ENCODE assay signal across 8 mouse cellular contexts in the genomic region with DNA sequence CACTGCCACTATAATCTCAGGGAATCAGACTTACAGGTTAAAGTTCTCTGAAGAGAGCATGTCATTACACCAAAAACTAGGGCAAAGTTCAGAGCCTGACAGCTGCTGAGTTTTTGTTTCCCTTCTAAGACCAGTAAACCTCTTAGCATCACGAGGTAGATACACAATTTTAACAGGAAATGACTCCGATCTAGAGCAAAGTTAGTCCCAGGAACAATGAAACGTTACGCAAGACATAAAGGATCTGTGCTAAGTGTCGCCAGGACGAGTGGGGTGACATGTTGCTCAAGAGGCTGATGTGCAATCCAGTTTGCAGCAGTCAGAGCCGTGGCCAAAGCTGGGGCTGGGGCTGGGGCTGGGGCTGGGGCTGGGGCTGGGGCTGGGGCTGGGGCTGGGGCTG. TPM values are rescaled to one million over a fixed set of nuclear protein-coding genes. Genes with fewer than 3 reads are reported as not detected.
A peak's percentile ranks its signal among the peaks of the same experiment; 100 is the strongest.
DNase-seq lines count a peak whose midpoint lies in the region; ATAC-seq lines count a peak whose summit lies in the region.

No protein-coding gene starts in this region.

- H3K27me3 ChIP-seq in kidney, embryonic 15.5 days: no peaks in the 10 kb centered on the region
- no peaks in the 10 kb centered on the region for H3K27me3 ChIP-seq in heart, embryonic 10.5 days (ENCODE audit: insufficient read depth, poor library complexity, severe bottlenecking)
- no peaks in the 10 kb centered on the region for H3K27me3 ChIP-seq in liver, embryonic 16.5 days (ENCODE audit: control insufficient read depth, insufficient read depth, low read depth, low read length)
- H3K27me3 ChIP-seq in stomach, embryonic 15.5 days (replicated peaks): no peaks in the 10 kb centered on the region
- no peaks in the 10 kb centered on the region for H3K27me3 ChIP-seq in forebrain, embryonic 15.5 days

- DNase-seq in kidney, adult 18-20 months: peak; percentile 31
- DNase-seq in heart, embryonic 10.5 days (ENCODE audit: low spot score): no peak
- DNase-seq in cerebellum, postnatal 10 days: no peak
- DNase-seq in left cerebral cortex, postnatal 36 days (ENCODE audit: low spot score in 2 of 2): no peak

- no peak overlapping the region for H3K9ac ChIP-seq in kidney, embryonic 15.5 days
- H3K9ac ChIP-seq in liver, embryonic 16.5 days (ENCODE audit: low read depth, low read length): no peak overlapping the region
- H3K9ac ChIP-seq in stomach, embryonic 15.5 days: no peak overlapping the region
- no peak overlapping the region for H3K9ac ChIP-seq in forebrain, embryonic 15.5 days (replicated peaks)

- H3K4me1 ChIP-seq in kidney, embryonic 15.5 days: no peaks in the 10 kb centered on the region
- H3K4me1 ChIP-seq in heart, embryonic 10.5 days: peaks cover 16% of the 10 kb centered on the region; the same call in 1 of the 2 replicates
- H3K4me1 ChIP-seq in liver, embryonic 16.5 days (ENCODE audit: control insufficient read depth, low read depth, low read length): peaks cover 14% of the 10 kb centered on the region
- no peaks in the 10 kb centered on the region for H3K4me1 ChIP-seq in stomach, embryonic 15.5 days
- no peaks in the 10 kb centered on the region for H3K4me1 ChIP-seq in forebrain, embryonic 15.5 days

- no peak overlapping the region for H3K27ac ChIP-seq in kidney, embryonic 15.5 days
- 0 out of 2 replicates have a peak overlapping the region, but pooled peaks have one; percentile 42 for H3K27ac ChIP-seq in heart, embryonic 10.5 days
- peak overlapping the region; percentile 68 for H3K27ac ChIP-seq in liver, embryonic 16.5 days (ENCODE audit: low read length)
- no peak overlapping the region for H3K27ac ChIP-seq in stomach, embryonic 15.5 days
- no peak overlapping the region for H3K27ac ChIP-seq in forebrain, embryonic 15.5 days (replicated peaks)

- intact Hi-C loops in left cerebral cortex, postnatal 36 days (cut with DNase I): loop anchor here (5.0 kb wide), 1 partner anchor 38 kb away; no protein-coding TSS in a partner anchor

- 50% methylated on average over 7 of the region's 7 CpGs for WGBS in kidney, embryonic 15.5 days
- 52% methylated on average over 7 of the region's 7 CpGs for WGBS in heart, embryonic 10.5 days
- WGBS in liver, embryonic 16.5 days (ENCODE audit: insufficient replicate concordance): 11% methylated on average over 7 of the region's 7 CpGs
- WGBS in stomach, embryonic 15.5 days: 32% methylated on average over 7 of the region's 7 CpGs
- WGBS in forebrain, embryonic 15.5 days: 75% methylated on average over 7 of the region's 7 CpGs

- H3K4me2 ChIP-seq in kidney, embryonic 15.5 days: no peak overlapping the region
- H3K4me2 ChIP-seq in liver, embryonic 16.5 days (ENCODE audit: low read depth, low read length): no peak overlapping the region
- no peak overlapping the region for H3K4me2 ChIP-seq in stomach, embryonic 15.5 days
- H3K4me2 ChIP-seq in forebrain, embryonic 15.5 days (replicated peaks): no peak overlapping the region

- no peaks in the 10 kb centered on the region for H3K9me3 ChIP-seq in kidney, embryonic 15.5 days (replicated peaks)
- no peaks in the 10 kb centered on the region for H3K9me3 ChIP-seq in heart, embryonic 10.5 days
- no peaks in the 10 kb centered on the region for H3K9me3 ChIP-seq in liver, embryonic 16.5 days (replicated peaks; ENCODE audit: control insufficient read depth, low read length)
- H3K9me3 ChIP-seq in stomach, embryonic 15.5 days: no peaks in the 10 kb centered on the region
- H3K9me3 ChIP-seq in forebrain, embryonic 15.5 days: no peaks in the 10 kb centered on the region

- ATAC-seq in kidney, embryonic 15.5 days (replicated peaks; ENCODE audit: low FRiP score): no peak
- peak; percentile 80 for ATAC-seq in liver, embryonic 16.5 days (ENCODE audit: low read depth)
- peak; percentile 45; the same call in 1 of the 2 replicates for ATAC-seq in stomach, embryonic 15.5 days (ENCODE audit: insufficient read depth, low FRiP score, low read depth)
- ATAC-seq in forebrain, embryonic 15.5 days (replicated peaks): no peak

- no peak overlapping the region for H3K4me3 ChIP-seq in kidney, embryonic 15.5 days (replicated peaks)
- H3K4me3 ChIP-seq in heart, embryonic 10.5 days: no peak overlapping the region
- no peak overlapping the region for H3K4me3 ChIP-seq in liver, embryonic 16.5 days (ENCODE audit: low read depth, low read length)
- no peak overlapping the region for H3K4me3 ChIP-seq in stomach, embryonic 15.5 days (replicated peaks)
- H3K4me3 ChIP-seq in forebrain, embryonic 15.5 days: no peak overlapping the region

- H3K36me3 ChIP-seq in kidney, embryonic 15.5 days: no peaks in the 10 kb centered on the region
- H3K36me3 ChIP-seq in heart, embryonic 10.5 days: no peaks in the 10 kb centered on the region
- no peaks in the 10 kb centered on the region for H3K36me3 ChIP-seq in liver, embryonic 16.5 days (ENCODE audit: control insufficient read depth, insufficient read depth)
- no peaks in the 10 kb centered on the region for H3K36me3 ChIP-seq in stomach, embryonic 15.5 days
- H3K36me3 ChIP-seq in forebrain, embryonic 15.5 days: no peaks in the 10 kb centered on the region

RNA-seq across cellular contexts. Expression of a gene that starts 20.3 kb away (rescaled TPM):
- 58.0 and 70.8 TPM in 2 replicates for polyA plus RNA-seq in kidney, embryonic 15.5 days (2015; fragmentation: Nextera tagmentation; extraction: Ambion mirVana)
- 74.0 and 90.7 TPM in 2 replicates for polyA plus RNA-seq in heart, embryonic 10.5 days (2016; fragmentation: Nextera tagmentation; extraction: Ambion mirVana)
- polyA plus RNA-seq in liver, embryonic 16.5 days (2015; fragmentation: Nextera tagmentation; extraction: Ambion mirVana): 155 and 157 TPM in 2 replicates
- polyA plus RNA-seq in stomach, embryonic 15.5 days (2015; fragmentation: Nextera tagmentation; extraction: Ambion mirVana): 76.3 and 82.3 TPM in 2 replicates
- 39.9 and 40.7 TPM in 2 replicates for polyA plus RNA-seq in forebrain, embryonic 15.5 days (2015; fragmentation: Nextera tagmentation; extraction: Ambion mirVana)
- total RNA-seq in left cerebral cortex, postnatal 36 days (2021): 10 to 100 TPM; 10.4 to 13.4 TPM

RNA-seq across cellular contexts. Expression of a gene that starts 58.2 kb away (rescaled TPM):
- 6.8 and 8.5 TPM in 2 replicates for polyA plus RNA-seq in kidney, embryonic 15.5 days (2015; fragmentation: Nextera tagmentation; extraction: Ambion mirVana)
- polyA plus RNA-seq in heart, embryonic 10.5 days (2016; fragmentation: Nextera tagmentation; extraction: Ambion mirVana): 4.6 and 6.7 TPM in 2 replicates
- 1.9 and 2.1 TPM in 2 replicates for polyA plus RNA-seq in liver, embryonic 16.5 days (2015; fragmentation: Nextera tagmentation; extraction: Ambion mirVana)
- polyA plus RNA-seq in stomach, embryonic 15.5 days (2015; fragmentation: Nextera tagmentation; extraction: Ambion mirVana): 7.6 and 9.3 TPM in 2 replicates
- 3.5 and 5.0 TPM in 2 replicates for polyA plus RNA-seq in forebrain, embryonic 15.5 days (2015; fragmentation: Nextera tagmentation; extraction: Ambion mirVana)
- 10 to 100 TPM; 10.5 TPM for total RNA-seq in left cerebral cortex, postnatal 36 days (2021)

Comparison
In these comparisons a context has a peak if more than half of its experiments do, and no peak if none do; other contexts are left out.
1. ATAC-seq: peak in liver, embryonic 16.5 days (single experiment) and stomach, embryonic 15.5 days (single experiment); none in kidney, embryonic 15.5 days (single experiment) and forebrain, embryonic 15.5 days (single experiment).
2. H3K27ac ChIP-seq: peak in heart, embryonic 10.5 days (single experiment) and liver, embryonic 16.5 days (single experiment); none in kidney, embryonic 15.5 days (single experiment), stomach, embryonic 15.5 days (single experiment) and forebrain, embryonic 15.5 days (single experiment).